Mouse (Mus musculus): Measurements from ENCODE around the gene Itm2c. TPM values are rescaled to one million over a fixed set of nuclear protein-coding genes. Genes with fewer than 3 reads are reported as not detected.

Itm2c gene
- total RNA-seq, 2 experiments from 2014 or later: 714 to 742 TPM

- intact Hi-C loops (cut with DNase I): no loop called here
- no peak for DNase-seq (ENCODE audit: extremely low spot score in 1 of 2, low spot score in 2 of 2)
- Histone ChIP-seq H3K27ac (peak overlapping the region; percentile 49), H3K4me3 (no peak overlapping the region)
- no peak for TF ChIP-seq CTCF (IDR thresholded peaks at IDR 0.05)
These were observed 28.2 kb downstream of the Itm2c start for GRCm38 (mm10) chr1:85922127-85922864.

GRCm38 (mm10) chr1:85922865-85923211 is 28.8 kb downstream of the Itm2c start:
- H3K4me3 ChIP-seq: no peak overlapping the region
- DNase-seq (ENCODE audit: extremely low spot score in 1 of 2, low spot score in 2 of 2): no peak
- H3K27ac ChIP-seq: peak overlapping the region; percentile 49; the same call in 1 of the 2 replicates
- TF ChIP-seq CTCF (IDR thresholded peaks at IDR 0.05): no peak
- intact Hi-C loops (cut with DNase I): no loop called here

GRCm38 (mm10) chr1:85925183-85925582 is 31.1 kb downstream of the Itm2c start:
- Histone ChIP-seq H3K4me3 (no peak overlapping the region), H3K27ac (no peak overlapping the region)
- no peak for TF ChIP-seq CTCF (IDR thresholded peaks at IDR 0.05)
- DNase-seq (ENCODE audit: extremely low spot score in 1 of 2, low spot score in 2 of 2): no peak
- intact Hi-C loops (cut with DNase I): no loop called here

- intact Hi-C loops (cut with DNase I): loop anchor here (2.0 kb wide), 2 partner anchors 33 to 59 kb away; partner anchors contain the start of gene Itm2c
- Histone ChIP-seq H3K4me3 (no peak within 1 kb of the TSS), H3K27ac (peak within 1 kb of the TSS; percentile 97)
- peak; percentile 72 to 77 for DNase-seq (ENCODE audit: extremely low spot score in 1 of 2, low spot score in 2 of 2)
- TF ChIP-seq CTCF (IDR thresholded peaks at IDR 0.05): no peak; the same call in 1 of the 2 replicates
These were observed 34.1 kb downstream of the Itm2c start, which contains the start of gene 4933407L21Rik for GRCm38 (mm10) chr1:85928057-85928687. Gene 4933407L21Rik, plus strand, starts transcription at chr1:85928483.

- no peak for DNase-seq (ENCODE audit: extremely low spot score in 1 of 2, low spot score in 2 of 2)
- Histone ChIP-seq H3K4me3 (no peak overlapping the region), H3K27ac (peak overlapping the region; percentile 97)
- intact Hi-C loops (cut with DNase I): loop anchor here (2.0 kb wide), 2 partner anchors 34 to 60 kb away; partner anchors contain the start of gene Itm2c
- no peak for TF ChIP-seq CTCF (IDR thresholded peaks at IDR 0.05)
These were observed 34.6 kb downstream of the Itm2c start for GRCm38 (mm10) chr1:85928688-85929065.

- intact Hi-C loops (cut with DNase I): loop anchor here (2.0 kb wide), 2 partner anchors 35 to 61 kb away; partner anchors contain the start of gene Itm2c
- H3K27ac ChIP-seq: peak overlapping the region; percentile 97
- no peak for DNase-seq (ENCODE audit: extremely low spot score in 1 of 2, low spot score in 2 of 2)
- H3K4me3 ChIP-seq: no peak overlapping the region
- no peak for TF ChIP-seq CTCF (IDR thresholded peaks at IDR 0.05)
These were observed 35.3 kb downstream of the Itm2c start for GRCm38 (mm10) chr1:85929406-85929805.

GRCm38 (mm10) chr1:85931170-85931569 is 37.1 kb downstream of the Itm2c start:
- TF ChIP-seq CTCF (IDR thresholded peaks at IDR 0.05): no peak
- no peak overlapping the region for H3K4me3 ChIP-seq
- DNase-seq (ENCODE audit: extremely low spot score in 1 of 2, low spot score in 2 of 2): no peak
- intact Hi-C loops (cut with DNase I): loop anchor here (5.0 kb wide), 1 partner anchor 79 kb away; no protein-coding TSS in a partner anchor
- peak overlapping the region; percentile 73 for H3K27ac ChIP-seq

- Histone ChIP-seq H3K4me3 (no peak overlapping the region), H3K27ac (peak overlapping the region; percentile 73)
- DNase-seq (ENCODE audit: extremely low spot score in 1 of 2, low spot score in 2 of 2): no peak
- no peak for TF ChIP-seq CTCF (IDR thresholded peaks at IDR 0.05)
- intact Hi-C loops (cut with DNase I): loop anchor here (5.0 kb wide), 1 partner anchor 81 kb away; no protein-coding TSS in a partner anchor
These were observed 39.1 kb downstream of the Itm2c start for GRCm38 (mm10) chr1:85933226-85933625.

- Histone ChIP-seq H3K27ac (peak overlapping the region; percentile 73), H3K4me3 (no peak overlapping the region)
- no peak for DNase-seq (ENCODE audit: extremely low spot score in 1 of 2, low spot score in 2 of 2)
- no peak for TF ChIP-seq CTCF (IDR thresholded peaks at IDR 0.05)
- intact Hi-C loops (cut with DNase I): loop anchor here (5.0 kb wide), 1 partner anchor 82 kb away; no protein-coding TSS in a partner anchor
These were observed 39.8 kb downstream of the Itm2c start for GRCm38 (mm10) chr1:85933631-85934465.

GRCm38 (mm10) chr1:85934560-85934959 is 40.5 kb downstream of the Itm2c start:
- DNase-seq (ENCODE audit: extremely low spot score in 1 of 2, low spot score in 2 of 2): no peak
- intact Hi-C loops (cut with DNase I): loop anchor here (5.0 kb wide), 1 partner anchor 82 kb away; no protein-coding TSS in a partner anchor
- TF ChIP-seq CTCF (IDR thresholded peaks at IDR 0.05): no peak
- peak overlapping the region; percentile 73 for H3K27ac ChIP-seq
- H3K4me3 ChIP-seq: no peak overlapping the region

- no peak overlapping the region; the same call in 1 of the 2 replicates for H3K27ac ChIP-seq
These were observed 41.2 kb downstream of the Itm2c start for GRCm38 (mm10) chr1:85935148-85935852.

More at GRCm38 (mm10) chr1:85935148-85935852, 41.2 kb downstream of the Itm2c start:
- intact Hi-C loops (cut with DNase I): loop anchor here (1.0 to 5.0 kb wide), 2 partner anchors 73 to 122 kb away; no protein-coding TSS in a partner anchor
- peak in 1 of 2 experiments; percentile 57 for DNase-seq (ENCODE audit: extremely low spot score in 1 of 2, low spot score in 2 of 2)
- H3K4me3 ChIP-seq: no peak overlapping the region
- peak; percentile 84 for TF ChIP-seq CTCF (IDR thresholded peaks at IDR 0.05)

All from left cerebral cortex, adult 2 months (tissue).